Mouse (Mus musculus): ENCODE data around the gene 1700021F05Rik.

The 1700021F05Rik gene

GRCm38 (mm10) chr10:43481179-43481578 is 59.6 kb downstream of the 1700021F05Rik start:
- DNase-seq: no peak

GRCm38 (mm10) chr10:43480227-43480849 is 60.5 kb downstream of the 1700021F05Rik start:
- no peak for DNase-seq

GRCm38 (mm10) chr10:43479436-43480157 is 61.2 kb downstream of the 1700021F05Rik start:
- peak; percentile 89 for DNase-seq

- no peak for DNase-seq
Measured at GRCm38 (mm10) chr10:43478751-43479435, 61.9 kb downstream of the 1700021F05Rik start, which contains the start of gene Bend3. Gene Bend3 (plus strand): TSS chr10:43478831.

- DNase-seq: peak; percentile 68
Measured at GRCm38 (mm10) chr10:43477865-43478681, 62.7 kb downstream of the 1700021F05Rik start.

GRCm38 (mm10) chr10:43477459-43477858 is 63.3 kb downstream of the 1700021F05Rik start:
- no peak for DNase-seq

GRCm38 (mm10) chr10:43475376-43475775 is 65.4 kb downstream of the 1700021F05Rik start:
- peak; percentile 48 for DNase-seq

Data from kidney, adult 18-20 months (tissue).